Mouse (Mus musculus) neural tube, embryonic 15.5 days (tissue): ENCODE data around the gene Tsen54. TPM values are rescaled to one million over a fixed set of nuclear protein-coding genes. Genes with fewer than 3 reads are reported as not detected.

Experiments used
- ATAC-seq: fragments of 200-750 bp; cut with Nextera tagmentation; 2 replicates; pipeline ENCODE4 v1.8.0; 2017; ENCODE audit warnings: mild to moderate bottlenecking, moderate TSS enrichment, moderate library complexity; ENCODE audit not compliant: low FRiP score
- H3K27ac ChIP-seq: fragments of 300-500 bp; sonication (generic); replicated peaks from 2 replicates; pipeline ENCODE4 v1.5.1; 2015; ENCODE audit warnings: mild to moderate bottlenecking, inconsistent platforms
- H3K27me3 ChIP-seq: fragments of 300-500 bp; sonication (generic); replicated peaks from 2 replicates; pipeline ENCODE4 v1.6.1; 2015; ENCODE audit warnings: inconsistent platforms
- H3K36me3 ChIP-seq: fragments of 300-500 bp; sonication (generic); 2 replicates; pipeline ENCODE4 v1.6.1; 2015; ENCODE audit warnings: inconsistent platforms
- H3K4me1 ChIP-seq: fragments of 300-500 bp; sonication (generic); 2 replicates; pipeline ENCODE4 v1.6.1; 2015; ENCODE audit warnings: inconsistent platforms
- H3K4me2 ChIP-seq: fragments of 300-500 bp; sonication (generic); 2 replicates; pipeline ENCODE4 v1.6.1; 2015; ENCODE audit warnings: inconsistent platforms, mild to moderate bottlenecking, moderate library complexity
- H3K4me3 ChIP-seq: fragments of 300-500 bp; sonication (generic); replicated peaks from 2 replicates; pipeline ENCODE4 v1.5.1; 2015; ENCODE audit warnings: mild to moderate bottlenecking, inconsistent platforms
- H3K9ac ChIP-seq: fragments of 300-500 bp; sonication (generic); replicated peaks from 2 replicates; pipeline ENCODE4 v1.6.1; 2015; ENCODE audit warnings: mild to moderate bottlenecking, inconsistent platforms
- H3K9me3 ChIP-seq: fragments of 300-500 bp; sonication (generic); replicated peaks from 2 replicates; pipeline ENCODE4 v1.6.1; 2016; ENCODE audit warnings: inconsistent platforms
- WGBS: fragments of 180-500 bp; shearing (Covaris S2); methylation state at CpG from one replicate; pipeline ENCODE4 v1.1.7; 2015; ENCODE audit warnings: mixed read lengths; 5-methylcytosine and 5-hydroxymethylcytosine counted together
- polyA plus RNA-seq: library from polyadenylated mRNA; unstranded; fragments of >200 nt; fragmentation: Nextera tagmentation; extraction: Ambion mirVana; gene quantifications from 2 replicates; pipeline ENCODE4 v1.2.1, GENCODE M21; 2015

Gene Tsen54
- polyA plus RNA-seq, 1 experiment from 2014 or later = 22.0 TPM

DNA sequence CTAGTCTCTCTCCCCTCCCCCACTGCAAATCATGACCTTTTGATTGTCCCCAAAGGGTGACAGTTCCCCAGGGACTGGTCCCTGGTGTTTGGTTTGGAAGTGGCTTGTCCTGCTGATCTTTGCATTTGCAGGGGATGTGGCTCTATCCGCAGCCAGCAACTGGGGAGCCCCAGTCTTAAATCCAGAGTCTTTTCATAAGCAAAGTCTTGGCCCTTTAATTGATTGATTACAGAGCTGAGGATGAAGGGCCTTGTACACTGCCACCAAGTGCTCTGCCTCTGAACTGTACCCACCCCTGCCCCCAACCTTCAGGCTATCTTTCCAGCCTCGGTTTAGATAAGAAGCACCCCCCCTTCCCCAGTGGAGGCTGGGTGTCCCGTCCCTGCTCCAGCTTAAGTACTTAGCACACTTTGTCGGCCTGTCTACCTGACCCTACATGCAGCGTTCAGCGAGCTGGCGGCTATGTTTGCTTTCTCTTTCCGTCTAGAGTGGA is 18.5 kb downstream of the Tsen54 start:
- H3K4me3 ChIP-seq = no peak overlapping the region
- no peak for ATAC-seq
- H3K27ac ChIP-seq = no peak overlapping the region
- WGBS = 27% methylated on average over 8 of the region's 8 CpGs
- no peak overlapping the region for H3K4me2 ChIP-seq
- H3K4me1 ChIP-seq = peaks cover 14% of the 10 kb centered on the region
- peaks cover 19% of the 10 kb centered on the region for H3K27me3 ChIP-seq
- no peaks in the 10 kb centered on the region for H3K9me3 ChIP-seq
- no peaks in the 10 kb centered on the region for H3K36me3 ChIP-seq
- H3K9ac ChIP-seq = no peak overlapping the region

DNA sequence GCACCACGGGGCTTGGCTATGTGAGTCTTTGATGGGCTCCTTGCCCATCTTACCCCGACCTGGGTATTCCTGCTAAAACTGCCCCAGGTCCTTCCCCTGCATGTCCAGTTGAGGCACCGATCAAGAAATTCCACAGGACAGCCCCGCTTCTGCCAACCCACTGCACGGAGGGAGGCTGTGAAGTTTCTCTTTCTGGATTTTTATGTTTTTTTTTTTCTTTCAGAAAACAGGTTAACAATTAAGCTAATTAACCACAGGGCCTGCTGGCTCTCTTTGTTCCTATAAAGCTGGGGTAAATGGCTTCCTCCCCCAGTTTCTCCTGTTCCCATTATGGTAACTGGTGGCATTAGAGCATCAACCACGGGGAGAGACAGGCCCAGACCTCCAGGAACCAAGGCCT is 19.5 kb downstream of the Tsen54 start:
- ATAC-seq = no peak
- Histone ChIP-seq H3K9me3 (no peaks in the 10 kb centered on the region), H3K9ac (no peak overlapping the region), H3K27me3 (peaks cover 19% of the 10 kb centered on the region), H3K4me3 (no peak overlapping the region), H3K4me2 (no peak overlapping the region), H3K4me1 (peaks cover 14% of the 10 kb centered on the region), H3K27ac (no peak overlapping the region), H3K36me3 (no peaks in the 10 kb centered on the region)
- WGBS = 48% methylated on average over 6 of the region's 6 CpGs

DNA sequence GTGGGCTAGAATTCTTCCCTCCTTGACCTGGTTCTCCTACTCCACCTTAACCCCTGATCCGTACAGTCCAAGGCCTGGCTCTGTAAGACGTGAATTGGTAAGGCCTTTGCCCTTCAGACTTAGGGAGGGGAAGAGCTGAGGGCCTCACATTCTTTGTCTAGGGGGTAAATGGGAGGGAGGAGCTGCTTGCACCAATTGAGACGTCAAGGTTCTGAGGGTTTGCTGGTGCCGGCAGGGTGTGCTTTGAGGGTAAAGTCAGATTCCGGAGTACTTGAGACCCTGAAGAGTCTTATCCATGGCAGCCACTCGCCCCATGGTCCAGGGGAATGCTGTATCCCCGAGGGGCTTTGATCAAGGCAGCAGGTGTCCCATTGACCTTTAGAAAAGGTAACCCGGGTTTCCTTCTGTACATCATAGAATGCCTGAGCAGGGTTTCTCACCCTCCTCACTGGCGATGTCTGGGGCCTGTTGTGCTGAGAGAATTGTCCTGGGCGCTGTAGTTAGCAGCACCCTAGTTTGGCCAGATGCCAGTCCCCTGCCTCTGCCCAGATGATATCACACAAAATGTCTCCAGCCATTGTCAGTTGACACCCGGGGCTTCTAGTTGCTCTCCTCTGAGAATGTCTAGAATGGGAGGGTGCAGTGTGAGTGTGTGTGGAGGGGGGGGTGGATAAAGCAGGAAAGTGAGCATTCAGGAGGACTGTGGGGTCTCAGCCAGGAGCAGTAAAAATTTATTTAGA is 22.3 kb downstream of the Tsen54 start:
- H3K9ac ChIP-seq = no peak overlapping the region
- WGBS = 31% methylated on average over 11 of the region's 11 CpGs
- H3K27me3 ChIP-seq = no peaks in the 10 kb centered on the region
- no peak overlapping the region for H3K27ac ChIP-seq
- no peak overlapping the region for H3K4me2 ChIP-seq
- peaks cover 14% of the 10 kb centered on the region for H3K4me1 ChIP-seq
- H3K9me3 ChIP-seq = no peaks in the 10 kb centered on the region
- H3K36me3 ChIP-seq = no peaks in the 10 kb centered on the region
- no peak overlapping the region for H3K4me3 ChIP-seq
- no peak for ATAC-seq

DNA sequence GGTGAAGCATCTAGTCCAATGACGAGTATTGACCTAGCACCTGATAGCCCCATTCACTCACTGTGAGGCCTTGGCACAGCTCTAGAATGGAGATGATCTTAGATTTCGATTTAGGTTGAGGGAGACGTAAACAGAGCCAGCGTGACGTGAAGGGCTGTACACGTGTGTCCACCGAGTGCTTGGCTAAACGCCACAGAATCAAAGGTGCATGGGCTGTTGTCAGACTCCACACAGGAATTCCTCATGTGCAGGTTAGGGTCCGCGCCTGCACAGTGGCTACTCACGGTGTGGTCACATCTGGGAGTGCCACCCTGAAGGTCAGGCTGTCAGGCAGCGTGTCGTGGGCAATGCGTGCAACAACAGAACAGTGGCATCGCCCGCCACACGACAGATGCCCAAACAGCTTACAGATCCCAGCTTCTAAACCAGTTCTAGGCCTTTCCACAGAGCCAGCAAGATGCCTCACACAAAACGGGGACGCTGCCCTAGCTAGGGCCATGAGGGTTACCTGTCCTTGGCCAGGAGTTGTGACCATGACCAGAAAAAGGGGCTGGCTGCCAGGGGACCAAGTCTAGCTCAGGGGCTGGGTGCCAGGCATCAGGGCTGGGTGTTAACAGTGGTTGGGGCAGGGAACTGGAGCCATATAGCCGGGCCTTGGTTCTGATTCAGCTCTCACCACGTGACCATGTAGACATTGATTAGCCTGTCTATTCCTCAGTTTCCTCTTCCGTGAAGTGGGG is 23.3 kb downstream of the Tsen54 start:
- no peaks in the 10 kb centered on the region for H3K9me3 ChIP-seq
- H3K4me1 ChIP-seq = peaks cover 10% of the 10 kb centered on the region; the same call in 1 of the 2 replicates
- no peak overlapping the region for H3K9ac ChIP-seq
- WGBS = 94% methylated on average over 22 of the region's 22 CpGs
- no peaks in the 10 kb centered on the region for H3K27me3 ChIP-seq
- H3K4me2 ChIP-seq = no peak overlapping the region
- H3K27ac ChIP-seq = no peak overlapping the region
- no peaks in the 10 kb centered on the region for H3K36me3 ChIP-seq
- no peak for ATAC-seq
- no peak overlapping the region for H3K4me3 ChIP-seq

DNA sequence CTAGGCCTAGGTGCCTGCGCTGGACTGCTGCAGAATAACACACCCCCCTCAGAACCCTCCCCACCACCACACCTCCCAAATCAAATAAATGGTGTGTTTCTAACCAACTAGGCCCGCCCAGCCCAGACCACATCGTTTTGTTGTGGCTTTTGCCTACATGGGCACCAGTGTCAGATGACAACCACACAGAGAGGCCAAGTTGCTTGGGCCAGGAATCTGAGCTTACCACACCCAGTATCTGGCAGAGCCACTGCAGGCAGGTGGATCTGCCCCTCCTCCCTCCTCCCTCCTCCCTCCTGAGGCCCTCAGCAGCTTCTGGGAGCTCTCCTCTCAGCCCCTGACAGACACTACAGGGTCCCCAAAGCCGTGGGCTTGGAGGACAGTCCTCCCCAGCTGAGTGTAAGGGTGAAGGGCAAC is 24.4 kb downstream of the Tsen54 start:
- Histone ChIP-seq H3K36me3 (no peaks in the 10 kb centered on the region), H3K4me2 (no peak overlapping the region), H3K9ac (no peak overlapping the region), H3K9me3 (no peaks in the 10 kb centered on the region), H3K4me3 (no peak overlapping the region), H3K4me1 (no peaks in the 10 kb centered on the region), H3K27me3 (no peaks in the 10 kb centered on the region), H3K27ac (no peak overlapping the region)
- no peak for ATAC-seq
- 50% methylated on average over 4 of the region's 4 CpGs for WGBS

DNA sequence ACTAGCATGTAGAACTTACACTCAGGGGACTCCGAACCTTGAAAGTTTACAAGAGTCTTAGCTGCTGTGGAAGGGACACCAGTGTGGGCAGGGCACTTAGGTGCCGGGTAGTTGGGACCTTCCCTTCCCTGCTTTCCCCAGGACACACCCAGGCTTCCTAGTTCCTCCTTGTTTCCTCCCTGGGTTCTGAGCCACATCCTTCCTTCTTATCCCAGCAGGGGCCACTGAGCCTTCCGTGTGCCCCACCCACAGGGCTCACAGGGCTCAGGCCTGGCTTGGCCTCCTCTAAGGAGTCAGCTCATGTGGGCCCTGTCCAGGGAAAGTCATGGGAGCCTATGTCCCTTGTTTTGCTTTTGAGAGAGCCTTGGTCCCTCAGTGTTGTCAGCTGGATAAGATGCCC is 25.2 kb downstream of the Tsen54 start:
- 75% methylated on average over 3 of the region's 3 CpGs for WGBS
- Histone ChIP-seq H3K27me3 (no peaks in the 10 kb centered on the region), H3K9ac (no peak overlapping the region), H3K27ac (no peak overlapping the region), H3K4me2 (no peak overlapping the region), H3K36me3 (no peaks in the 10 kb centered on the region), H3K4me3 (no peak overlapping the region), H3K4me1 (no peaks in the 10 kb centered on the region), H3K9me3 (no peaks in the 10 kb centered on the region)
- ATAC-seq = no peak

DNA sequence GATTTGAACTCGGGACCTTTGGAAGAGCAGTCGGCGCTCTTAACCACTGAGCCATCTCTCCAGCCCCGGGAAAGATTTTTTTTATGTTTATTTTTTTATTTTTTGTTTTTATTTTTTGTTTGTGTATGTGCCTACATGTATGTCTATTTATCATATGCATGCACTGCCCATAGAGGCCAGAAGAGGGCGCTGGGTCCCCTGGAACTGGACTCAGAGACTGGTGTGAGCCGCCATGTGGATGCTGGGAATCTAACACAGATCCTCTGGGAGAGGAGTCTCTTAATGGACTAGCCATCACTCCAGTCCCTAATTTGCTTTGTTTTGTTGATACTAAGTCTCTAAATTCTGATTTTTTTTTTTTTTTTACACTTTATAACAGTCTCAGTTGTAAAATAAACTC is 26.5 kb downstream of the Tsen54 start:
- Histone ChIP-seq H3K27ac (no peak overlapping the region), H3K36me3 (no peaks in the 10 kb centered on the region), H3K9me3 (no peaks in the 10 kb centered on the region), H3K4me3 (no peak overlapping the region), H3K4me2 (no peak overlapping the region), H3K9ac (no peak overlapping the region), H3K27me3 (no peaks in the 10 kb centered on the region), H3K4me1 (no peaks in the 10 kb centered on the region)
- WGBS = 90% methylated on average over 6 of the region's 6 CpGs
- ATAC-seq = no peak

DNA sequence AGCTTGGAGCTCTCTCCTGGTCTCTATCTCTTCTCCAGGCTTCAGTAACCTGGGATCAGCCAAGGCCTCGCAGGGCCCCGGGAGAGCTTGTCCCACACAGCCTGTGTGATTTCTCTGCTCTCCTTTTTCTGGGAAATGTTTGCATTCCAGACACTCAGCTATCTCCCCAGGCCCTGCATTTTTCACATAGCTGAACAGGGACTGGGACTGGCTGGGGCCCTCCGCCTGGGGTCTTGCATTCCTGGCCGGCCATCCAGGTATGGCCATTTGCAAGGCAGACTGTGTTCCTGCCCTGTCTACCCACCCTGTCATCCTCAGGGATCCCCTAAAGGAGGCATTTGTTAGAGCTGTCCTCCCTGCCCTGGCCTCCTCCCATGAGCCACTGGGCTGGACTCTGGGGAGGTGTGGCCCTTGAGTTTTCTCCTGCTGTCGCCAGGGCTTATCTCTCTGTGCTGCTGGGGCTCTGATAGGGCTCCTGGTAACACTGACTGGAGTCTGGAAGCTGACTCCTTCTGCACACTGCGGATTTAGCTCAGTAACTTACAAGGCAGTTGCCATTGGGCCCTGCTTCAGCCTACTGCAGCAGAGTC is 27.5 kb downstream of the Tsen54 start:
- Histone ChIP-seq H3K27me3 (no peaks in the 10 kb centered on the region), H3K4me1 (no peaks in the 10 kb centered on the region), H3K4me3 (no peak overlapping the region), H3K9me3 (no peaks in the 10 kb centered on the region), H3K27ac (no peak overlapping the region), H3K36me3 (no peaks in the 10 kb centered on the region), H3K9ac (no peak overlapping the region), H3K4me2 (no peak overlapping the region)
- WGBS = 50% methylated on average over 6 of the region's 6 CpGs
- no peak for ATAC-seq

DNA sequence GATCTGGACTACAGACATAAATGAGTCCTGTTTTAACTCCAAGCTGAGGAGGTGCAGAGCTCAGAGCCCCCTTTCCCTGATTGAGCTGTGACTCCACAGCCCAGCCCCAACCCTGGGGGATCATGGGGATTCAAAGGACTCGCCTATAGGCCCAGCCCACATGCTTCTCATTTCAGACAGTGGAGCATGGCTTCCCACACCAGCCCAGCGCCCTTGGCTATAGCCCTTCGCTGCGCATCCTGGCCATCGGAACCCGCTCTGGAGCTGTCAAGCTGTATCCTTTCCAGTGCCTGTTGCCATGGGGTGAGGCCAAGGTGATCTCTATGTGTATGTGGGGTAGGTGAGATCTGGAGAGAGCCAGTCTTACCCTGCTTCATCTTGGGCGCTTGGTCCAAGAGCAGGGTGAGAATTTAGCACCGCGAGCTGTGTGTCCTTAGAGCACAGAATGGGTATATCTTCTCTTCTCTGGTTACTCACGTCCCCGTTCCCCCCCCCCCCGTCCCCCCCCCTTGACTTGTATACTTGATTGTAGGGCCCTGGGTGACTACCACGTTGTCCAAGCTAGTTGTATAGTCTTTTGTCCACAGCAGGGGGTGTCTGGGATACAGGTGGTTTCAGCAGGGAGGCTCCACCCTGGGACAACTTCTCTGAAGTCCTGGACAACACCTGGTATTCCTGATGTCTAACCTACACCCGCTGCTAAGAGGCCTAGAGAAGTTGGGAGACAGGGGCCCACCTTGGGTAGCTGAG is 28.8 kb downstream of the Tsen54 start:
- Histone ChIP-seq H3K4me1 (no peaks in the 10 kb centered on the region), H3K4me3 (no peak overlapping the region), H3K27me3 (no peaks in the 10 kb centered on the region), H3K9ac (no peak overlapping the region), H3K9me3 (no peaks in the 10 kb centered on the region), H3K27ac (no peak overlapping the region), H3K36me3 (no peaks in the 10 kb centered on the region), H3K4me2 (no peak overlapping the region)
- 84% methylated on average over 11 of the region's 14 CpGs for WGBS
- no peak for ATAC-seq

DNA sequence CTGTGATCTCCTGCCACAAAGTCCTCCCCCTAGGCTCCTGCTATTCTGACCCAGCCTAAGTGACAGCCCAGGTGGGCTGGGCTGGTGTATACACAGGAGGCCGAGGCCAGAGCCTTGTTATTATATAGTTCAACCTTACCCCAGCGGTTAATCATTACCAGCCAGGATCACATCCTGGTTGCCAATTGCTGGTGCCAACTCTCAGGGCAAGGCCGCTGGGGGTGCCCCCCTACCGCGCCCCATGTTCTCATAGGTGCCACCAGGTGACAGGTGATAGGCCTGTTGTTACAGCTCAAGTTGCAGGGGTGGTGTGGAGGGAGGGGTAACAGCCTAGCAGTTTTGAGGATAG is 29.3 kb downstream of the Tsen54 start:
- 91% methylated on average over 5 of the region's 5 CpGs for WGBS
- Histone ChIP-seq H3K36me3 (no peaks in the 10 kb centered on the region), H3K27me3 (no peaks in the 10 kb centered on the region), H3K4me3 (no peak overlapping the region), H3K9ac (no peak overlapping the region), H3K4me2 (no peak overlapping the region), H3K4me1 (no peaks in the 10 kb centered on the region), H3K27ac (no peak overlapping the region), H3K9me3 (no peaks in the 10 kb centered on the region)
- no peak for ATAC-seq

DNA sequence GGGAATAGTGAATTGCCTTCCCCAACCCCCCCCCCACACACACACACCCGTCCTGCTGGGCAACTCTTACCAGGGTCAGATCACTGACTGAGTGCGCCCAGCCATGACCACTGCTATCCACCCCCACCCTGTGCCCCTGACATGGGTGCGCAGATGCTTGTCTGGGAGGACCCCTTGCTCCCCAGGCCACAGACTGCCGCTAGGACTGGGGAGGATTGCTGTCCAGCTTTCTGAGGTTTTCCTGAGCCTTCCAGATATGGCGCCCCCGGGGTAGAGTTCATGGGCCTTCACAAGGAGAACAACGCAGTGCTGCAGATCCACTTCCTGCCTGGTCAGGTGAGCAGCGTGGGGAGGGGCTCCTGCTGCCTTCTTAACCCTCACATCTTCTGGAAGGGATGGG is 29.7 kb downstream of the Tsen54 start:
- Histone ChIP-seq H3K27ac (no peak overlapping the region), H3K4me1 (no peaks in the 10 kb centered on the region), H3K4me3 (no peak overlapping the region), H3K9ac (no peak overlapping the region), H3K27me3 (no peaks in the 10 kb centered on the region), H3K4me2 (no peak overlapping the region), H3K9me3 (no peaks in the 10 kb centered on the region), H3K36me3 (no peaks in the 10 kb centered on the region)
- ATAC-seq = no peak
- WGBS = 79% methylated on average over 8 of the region's 8 CpGs
